Mouse (Mus musculus): ENCODE data around the gene Adrm1. TPM values are rescaled to one million over a fixed set of nuclear protein-coding genes. Genes with fewer than 3 reads are reported as not detected.

The Adrm1 gene
- 196 and 203 TPM in 2 replicates for polyA plus RNA-seq (2015; fragmentation: Nextera tagmentation; extraction: Ambion mirVana)

DNA sequence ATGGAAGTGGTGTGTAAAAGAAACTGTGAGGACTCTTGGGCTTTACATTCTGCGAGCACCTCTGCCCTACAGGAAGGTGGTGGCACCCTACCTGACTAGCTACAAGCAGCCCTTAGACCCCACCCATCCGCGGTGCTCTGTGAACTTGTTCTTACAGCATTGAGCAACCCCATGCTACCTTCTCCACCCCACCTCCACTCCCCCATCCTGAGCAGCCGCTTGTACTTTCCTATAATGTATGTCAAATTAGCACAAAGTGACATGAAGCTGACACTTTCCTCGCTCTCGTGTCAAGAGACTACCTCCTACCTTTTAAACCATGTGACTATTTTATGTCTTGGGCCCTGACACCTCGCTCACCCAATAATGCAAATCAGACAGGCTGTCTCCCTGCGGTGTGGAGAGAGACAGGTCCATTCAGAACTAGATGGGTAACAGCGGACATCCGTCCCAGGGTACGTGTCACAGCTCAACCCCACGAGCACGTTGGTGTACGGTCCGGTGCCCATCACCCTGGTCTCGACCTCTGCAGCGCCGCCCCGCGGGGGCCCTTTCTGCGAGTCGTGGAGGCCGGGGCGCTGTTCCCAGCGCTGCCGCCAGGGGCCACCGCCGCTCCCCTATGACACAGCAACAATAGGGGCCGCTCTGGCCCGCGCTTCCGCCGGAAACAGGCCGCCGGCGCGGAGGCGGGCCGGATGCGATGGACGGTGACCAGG lies at the start of gene Adrm1:
Gene Adrm1 (plus strand): TSS at position 680 of the 716 bp plus-strand sequence.
- H3K27ac ChIP-seq (replicated peaks) = peak within 1 kb of the TSS; percentile 89
- H3K9me3 ChIP-seq (replicated peaks) = no peaks in the 10 kb centered on the region
- peak; percentile 99 for ATAC-seq (ENCODE audit: low FRiP score)
- H3K4me2 ChIP-seq = peak within 1 kb of the TSS; percentile 89
- H3K9ac ChIP-seq (replicated peaks) = peak within 1 kb of the TSS; percentile 88
- H3K4me3 ChIP-seq (replicated peaks) = peak within 1 kb of the TSS; percentile 75
- peaks cover 30% of the 10 kb centered on the region for H3K4me1 ChIP-seq
- H3K36me3 ChIP-seq = peaks cover 25% of the 10 kb centered on the region
- WGBS = 5% methylated on average over 41 of the region's 41 CpGs
- H3K27me3 ChIP-seq (replicated peaks) = no peaks in the 10 kb centered on the region

GRCm38 (mm10) chr2:180124192-180124591 lies 47.1 kb upstream of the Adrm1 start:
- H3K4me1 ChIP-seq = peaks cover 38% of the 10 kb centered on the region
- WGBS = 86% methylated on average over 2 of the region's 2 CpGs
- H3K4me3 ChIP-seq (replicated peaks) = no peak overlapping the region
- ATAC-seq (ENCODE audit: low FRiP score) = no peak
- H3K4me2 ChIP-seq = no peak overlapping the region
- H3K36me3 ChIP-seq = peaks cover 11% of the 10 kb centered on the region; the same call in 1 of the 2 replicates
- no peak overlapping the region for H3K27ac ChIP-seq (replicated peaks)
- no peaks in the 10 kb centered on the region for H3K9me3 ChIP-seq (replicated peaks)
- no peak overlapping the region for H3K9ac ChIP-seq (replicated peaks)
- H3K27me3 ChIP-seq (replicated peaks) = no peaks in the 10 kb centered on the region

- no peak overlapping the region for H3K4me2 ChIP-seq
- H3K9me3 ChIP-seq (replicated peaks) = no peaks in the 10 kb centered on the region
- peaks cover 30% of the 10 kb centered on the region for H3K4me1 ChIP-seq
- no peaks in the 10 kb centered on the region for H3K27me3 ChIP-seq (replicated peaks)
- no peak overlapping the region for H3K9ac ChIP-seq (replicated peaks)
- ATAC-seq (ENCODE audit: low FRiP score) = no peak
- WGBS = 17% methylated on average over 4 of the region's 4 CpGs
- H3K27ac ChIP-seq (replicated peaks) = no peak overlapping the region
- H3K36me3 ChIP-seq = peaks cover 11% of the 10 kb centered on the region; the same call in 1 of the 2 replicates
- no peak overlapping the region for H3K4me3 ChIP-seq (replicated peaks)
These were observed 45.1 kb upstream of the Adrm1 start for GRCm38 (mm10) chr2:180126195-180126594.

- peak overlapping the region; percentile 45; the same call in 1 of the 2 replicates for H3K27ac ChIP-seq (replicated peaks)
- H3K9ac ChIP-seq (replicated peaks) = no peak overlapping the region
- 47% methylated on average over 1 of the region's 1 CpGs for WGBS
These were observed 43.6 kb upstream of the Adrm1 start for GRCm38 (mm10) chr2:180127675-180128074.

DNA sequence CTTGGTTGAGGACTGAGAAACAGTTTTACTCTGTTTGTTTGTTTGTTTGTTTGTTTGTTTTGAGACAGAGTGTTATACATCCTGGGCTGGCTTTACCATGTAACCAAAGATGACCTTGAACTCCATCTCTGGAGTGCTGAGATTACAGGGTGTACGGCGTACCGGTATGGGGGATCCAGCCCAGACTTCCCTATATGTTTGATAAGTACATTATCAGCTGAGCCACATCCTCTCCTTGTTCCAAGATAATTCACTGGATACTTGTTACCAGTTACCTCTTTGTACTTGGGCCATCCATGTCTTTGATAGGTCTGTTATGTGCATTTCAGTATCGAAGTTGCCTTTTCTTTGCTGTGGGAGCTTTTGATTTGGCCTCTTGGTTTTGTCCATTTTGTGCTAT lies 38.1 kb upstream of the Adrm1 start:
- no peak overlapping the region for H3K4me2 ChIP-seq
- no peaks in the 10 kb centered on the region for H3K9me3 ChIP-seq (replicated peaks)
- no peaks in the 10 kb centered on the region for H3K4me1 ChIP-seq
- peaks cover 4% of the 10 kb centered on the region; the same call in 1 of the 2 replicates for H3K36me3 ChIP-seq
- no peak for ATAC-seq (ENCODE audit: low FRiP score)
- H3K4me3 ChIP-seq (replicated peaks) = no peak overlapping the region
- no peaks in the 10 kb centered on the region for H3K27me3 ChIP-seq (replicated peaks)
- WGBS = 96% methylated on average over 4 of the region's 4 CpGs
- H3K9ac ChIP-seq (replicated peaks) = no peak overlapping the region
- H3K27ac ChIP-seq (replicated peaks) = no peak overlapping the region

More at GRCm38 (mm10) chr2:180127675-180128074, 43.6 kb upstream of the Adrm1 start:
- Histone ChIP-seq H3K27me3 (replicated peaks) (no peaks in the 10 kb centered on the region), H3K9me3 (replicated peaks) (no peaks in the 10 kb centered on the region), H3K4me2 (no peak overlapping the region), H3K4me1 (peaks cover 30% of the 10 kb centered on the region), H3K36me3 (peaks cover 11% of the 10 kb centered on the region; the same call in 1 of the 2 replicates), H3K4me3 (replicated peaks) (no peak overlapping the region)
- no peak for ATAC-seq (ENCODE audit: low FRiP score)

DNA sequence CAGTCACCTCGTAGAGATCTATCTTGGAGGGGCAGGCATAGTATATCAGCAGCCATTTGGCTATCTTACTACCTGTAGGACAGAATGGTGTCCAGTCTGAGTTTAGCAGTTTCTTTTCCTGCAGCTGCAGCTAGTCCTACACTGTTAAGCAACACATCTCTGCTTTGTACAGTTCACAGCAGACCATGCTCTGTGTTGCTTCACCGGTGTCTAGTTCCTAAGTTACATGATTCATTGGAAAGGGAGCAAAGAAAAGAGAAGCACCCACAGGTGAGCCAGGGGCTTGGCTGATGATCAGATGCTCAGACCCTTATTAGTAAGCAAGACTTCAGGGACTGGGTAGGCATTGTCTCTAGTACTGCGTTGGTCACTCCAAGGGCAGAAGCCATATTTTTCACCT lies 37.4 kb upstream of the Adrm1 start:
- H3K27ac ChIP-seq (replicated peaks) = no peak overlapping the region
- no peak for ATAC-seq (ENCODE audit: low FRiP score)

DNA sequence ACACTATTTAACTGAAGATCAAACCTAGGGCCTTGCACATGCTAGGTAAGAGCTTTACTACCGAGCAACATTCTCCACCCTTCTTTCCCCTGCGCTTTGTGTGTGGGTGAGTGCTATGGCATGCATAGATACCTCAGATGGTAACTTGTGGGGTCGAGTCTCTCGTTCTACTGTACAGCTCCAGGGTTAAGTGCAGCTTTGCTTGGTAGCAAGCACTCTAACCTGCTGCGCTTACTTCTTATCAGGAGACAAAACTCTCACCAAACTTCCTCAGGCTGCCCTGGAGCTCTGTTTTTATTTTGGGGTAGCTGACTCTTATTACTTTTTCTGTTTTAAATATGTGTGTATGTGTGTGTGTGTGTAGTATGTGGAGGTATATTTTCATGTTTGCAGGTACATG lies 35.9 kb upstream of the Adrm1 start:
- H3K27ac ChIP-seq (replicated peaks) = no peak overlapping the region
- H3K9ac ChIP-seq (replicated peaks) = no peak overlapping the region
- H3K9me3 ChIP-seq (replicated peaks) = no peaks in the 10 kb centered on the region
- H3K4me3 ChIP-seq (replicated peaks) = no peak overlapping the region
- no peak for ATAC-seq (ENCODE audit: low FRiP score)
- WGBS = 92% methylated on average over 5 of the region's 5 CpGs
- no peaks in the 10 kb centered on the region for H3K4me1 ChIP-seq
- no peaks in the 10 kb centered on the region for H3K27me3 ChIP-seq (replicated peaks)
- no peak overlapping the region for H3K4me2 ChIP-seq
- H3K36me3 ChIP-seq = peaks cover 20% of the 10 kb centered on the region

More for the DNA sequence above, 37.4 kb upstream of the Adrm1 start:
- Histone ChIP-seq H3K9ac (replicated peaks) (no peak overlapping the region), H3K4me1 (no peaks in the 10 kb centered on the region), H3K4me3 (replicated peaks) (no peak overlapping the region), H3K4me2 (no peak overlapping the region), H3K9me3 (replicated peaks) (no peaks in the 10 kb centered on the region), H3K36me3 (peaks cover 7% of the 10 kb centered on the region; the same call in 1 of the 2 replicates), H3K27me3 (replicated peaks) (no peaks in the 10 kb centered on the region)
- 91% methylated on average over 3 of the region's 3 CpGs for WGBS

- Histone ChIP-seq H3K27me3 (replicated peaks) (no peaks in the 10 kb centered on the region), H3K4me2 (no peak overlapping the region), H3K4me1 (no peaks in the 10 kb centered on the region), H3K9me3 (replicated peaks) (no peaks in the 10 kb centered on the region), H3K9ac (replicated peaks) (no peak overlapping the region), H3K27ac (replicated peaks) (no peak overlapping the region), H3K4me3 (replicated peaks) (no peak overlapping the region), H3K36me3 (peaks cover 81% of the 10 kb centered on the region)
- ATAC-seq (ENCODE audit: low FRiP score) = no peak
- WGBS = 86% methylated on average over 2 of the region's 2 CpGs
These were observed 25.2 kb upstream of the Adrm1 start for GRCm38 (mm10) chr2:180146091-180146490.

DNA sequence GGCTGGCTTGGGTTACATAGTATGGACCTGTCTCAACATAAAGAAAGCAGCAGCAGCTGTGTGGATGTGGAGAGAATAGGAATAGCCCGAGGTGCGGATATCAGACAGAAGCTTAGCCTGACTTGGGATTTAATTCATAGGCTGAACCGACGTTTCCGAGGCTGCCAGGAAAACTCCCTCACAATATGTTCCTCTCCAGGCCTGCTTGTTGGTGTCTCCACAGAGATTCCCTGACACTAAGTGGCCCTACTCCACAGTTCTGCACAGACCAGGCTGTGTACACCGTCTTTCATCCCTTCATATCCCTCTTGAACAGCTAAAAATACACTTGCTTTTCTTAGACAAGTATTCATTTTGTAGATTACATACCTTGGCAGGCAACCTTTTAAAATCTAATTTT lies 23.9 kb upstream of the Adrm1 start:
- peaks cover 79% of the 10 kb centered on the region for H3K36me3 ChIP-seq

GRCm38 (mm10) chr2:180148551-180148950 lies 22.7 kb upstream of the Adrm1 start:
- Histone ChIP-seq H3K9me3 (replicated peaks) (no peaks in the 10 kb centered on the region), H3K9ac (replicated peaks) (no peak overlapping the region), H3K27ac (replicated peaks) (no peak overlapping the region), H3K4me3 (replicated peaks) (no peak overlapping the region), H3K27me3 (replicated peaks) (no peaks in the 10 kb centered on the region), H3K4me2 (no peak overlapping the region), H3K4me1 (no peaks in the 10 kb centered on the region), H3K36me3 (peaks cover 82% of the 10 kb centered on the region)
- ATAC-seq (ENCODE audit: low FRiP score) = no peak
- 90% methylated on average over 9 of the region's 9 CpGs for WGBS

More for the DNA sequence above, 23.9 kb upstream of the Adrm1 start:
- H3K27ac ChIP-seq (replicated peaks) = no peak overlapping the region
- H3K4me3 ChIP-seq (replicated peaks) = no peak overlapping the region
- WGBS = 82% methylated on average over 6 of the region's 6 CpGs
- H3K4me1 ChIP-seq = no peaks in the 10 kb centered on the region
- no peak for ATAC-seq (ENCODE audit: low FRiP score)
- no peak overlapping the region for H3K4me2 ChIP-seq
- H3K27me3 ChIP-seq (replicated peaks) = no peaks in the 10 kb centered on the region
- H3K9ac ChIP-seq (replicated peaks) = no peak overlapping the region
- H3K9me3 ChIP-seq (replicated peaks) = no peaks in the 10 kb centered on the region

GRCm38 (mm10) chr2:180154796-180155195 lies 16.5 kb upstream of the Adrm1 start:
- H3K4me2 ChIP-seq = no peak overlapping the region
- H3K36me3 ChIP-seq = peaks cover 80% of the 10 kb centered on the region
- H3K4me1 ChIP-seq = no peaks in the 10 kb centered on the region; the same call in 1 of the 2 replicates
- H3K27ac ChIP-seq (replicated peaks) = no peak overlapping the region
- H3K9me3 ChIP-seq (replicated peaks) = no peaks in the 10 kb centered on the region
- no peaks in the 10 kb centered on the region for H3K27me3 ChIP-seq (replicated peaks)
- H3K4me3 ChIP-seq (replicated peaks) = no peak overlapping the region
- no peak overlapping the region for H3K9ac ChIP-seq (replicated peaks)
- 60% methylated on average over 3 of the region's 3 CpGs for WGBS
- no peak for ATAC-seq (ENCODE audit: low FRiP score)

- Histone ChIP-seq H3K27me3 (replicated peaks) (no peaks in the 10 kb centered on the region), H3K36me3 (peaks cover 79% of the 10 kb centered on the region), H3K9ac (replicated peaks) (no peak overlapping the region), H3K27ac (replicated peaks) (no peak overlapping the region), H3K4me1 (no peaks in the 10 kb centered on the region; the same call in 1 of the 2 replicates), H3K9me3 (replicated peaks) (no peaks in the 10 kb centered on the region), H3K4me2 (no peak overlapping the region), H3K4me3 (replicated peaks) (no peak overlapping the region)
- ATAC-seq (ENCODE audit: low FRiP score) = no peak
- WGBS = 96% methylated on average over 3 of the region's 3 CpGs
These were observed 12.7 kb upstream of the Adrm1 start for GRCm38 (mm10) chr2:180158627-180159026.
